Mouse (Mus musculus) forebrain, embryonic 14.5 days (tissue): ENCODE results near the gene Gm16442. TPM values are rescaled to one million over a fixed set of nuclear protein-coding genes. Genes with fewer than 3 reads are reported as not detected.
"Not testable (repeated sequence)": the region's sequence is repeated elsewhere in the genome, so short reads cannot be mapped to it uniquely, and the experiment has no call there.

Experiments used
- ATAC-seq: fragments of 200-750 bp; cut with Nextera tagmentation; 2 replicates; pipeline ENCODE4 v1.8.0; 2017; ENCODE audit warnings: mild to moderate bottlenecking, moderate library complexity
- DNase-seq: peaks from one replicate; pipeline ENCODE4 v3.0.0-alpha.2; 2015; ENCODE audit warnings: low spot score
- H3K27ac ChIP-seq: fragments of 300-500 bp; sonication (generic); 2 replicates; pipeline ENCODE4 v1.5.1; 2014; ENCODE audit warnings: low read depth, mild to moderate bottlenecking, control low read depth, low read length, moderate library complexity
- H3K27me3 ChIP-seq: fragments of 300-500 bp; sonication (generic); replicated peaks from 2 replicates; pipeline ENCODE4 v1.6.1; 2014; ENCODE audit warnings: low read length, control low read depth, mixed read lengths; ENCODE audit not compliant: control insufficient read depth, insufficient read depth
- H3K36me3 ChIP-seq: fragments of 300-500 bp; sonication (generic); 2 replicates; pipeline ENCODE4 v1.6.1; 2014; ENCODE audit warnings: low read length, control low read depth; ENCODE audit not compliant: control insufficient read depth, insufficient read depth
- H3K4me1 ChIP-seq: fragments of 300-500 bp; sonication (generic); 2 replicates; pipeline ENCODE4 v1.6.1; 2014; ENCODE audit warnings: antibody characterized with exemption, low read length, control low read depth; ENCODE audit not compliant: control insufficient read depth, insufficient read depth
- H3K4me2 ChIP-seq: fragments of 300-500 bp; sonication (generic); 2 replicates; pipeline ENCODE4 v1.6.1; 2014; ENCODE audit warnings: mild to moderate bottlenecking, control low read depth, low read length
- H3K4me3 ChIP-seq: fragments of 300-500 bp; sonication (generic); 2 replicates; pipeline ENCODE4 v1.5.1; 2014; ENCODE audit warnings: low read depth, low read length, control low read depth
- H3K9ac ChIP-seq: fragments of 300-500 bp; sonication (generic); 2 replicates; pipeline ENCODE4 v1.6.1; 2014; ENCODE audit warnings: mild to moderate bottlenecking, low read length, control low read depth, moderate library complexity
- H3K9me3 ChIP-seq: fragments of 300-500 bp; sonication (generic); replicated peaks from 2 replicates; pipeline ENCODE4 v1.6.1; 2016; ENCODE audit warnings: low read length, control low read depth, mixed read lengths; ENCODE audit not compliant: control insufficient read depth
- WGBS: fragments of 180-500 bp; shearing (Covaris S2); extraction: QIAGEN DNeasy Blood & Tissue Kit; methylation state at CpG from one replicate; pipeline ENCODE4 v1.1.7; 2014; 5-methylcytosine and 5-hydroxymethylcytosine counted together
- polyA plus RNA-seq: library from polyadenylated mRNA; unstranded; fragments of >200 nt; fragmentation: Nextera tagmentation; extraction: Ambion mirVana; gene quantifications from 2 replicates; pipeline ENCODE4 v1.2.1, GENCODE M21; 2014

Gene Gm16442
- polyA plus RNA-seq, result not detected in 2 replicates

DNA sequence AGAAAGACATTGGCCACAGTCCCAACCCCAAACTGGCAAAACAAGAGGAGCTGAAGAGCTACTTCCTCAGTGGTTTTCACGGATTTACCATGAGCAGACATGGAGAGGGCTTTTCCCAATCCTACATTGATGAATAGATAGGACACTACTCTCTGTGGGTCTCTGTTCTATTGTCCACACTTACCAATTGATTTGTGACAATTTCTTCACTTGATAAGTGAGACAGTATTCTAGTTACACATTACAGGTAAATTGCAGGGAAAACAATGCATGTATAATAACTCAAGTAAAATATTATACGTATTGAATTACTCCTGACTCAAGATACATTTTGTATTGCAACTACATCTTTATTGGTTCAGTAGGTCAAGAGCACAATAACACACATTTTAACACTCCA is at the start of gene Gm16442:
Gene Gm16442 (minus strand): TSS at position 101 of the 400 bp plus-strand sequence.
- H3K4me1 ChIP-seq, H3K27ac ChIP-seq, H3K36me3 ChIP-seq, H3K9ac ChIP-seq, H3K4me3 ChIP-seq, H3K4me2 ChIP-seq, ATAC-seq, H3K9me3 ChIP-seq, H3K27me3 ChIP-seq, DNase-seq: not testable (repeated sequence)
- no CpG with 5 or more reads among the region's 2 CpGs for WGBS

DNA sequence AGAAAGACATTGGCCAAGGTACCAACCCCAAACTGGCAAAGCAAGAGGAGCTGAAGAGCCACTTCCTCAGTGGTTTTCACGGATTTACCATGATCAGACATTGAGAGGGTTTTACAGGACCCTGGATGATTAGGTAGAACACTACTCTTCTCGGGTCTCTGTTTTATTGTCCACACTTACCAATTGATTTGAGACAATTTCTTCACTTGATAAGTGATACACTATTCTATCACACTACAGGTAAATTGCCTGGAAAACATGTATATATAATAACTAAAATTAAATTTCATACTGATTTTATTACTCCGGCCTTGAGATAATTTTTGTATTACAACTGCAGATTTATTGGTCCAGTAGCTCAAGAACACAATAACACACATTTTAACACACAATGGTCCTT is 45.9 kb upstream of the Gm16442 start, which contains the start of gene Vmn1r94:
Gene Vmn1r94 (minus strand): TSS at position 101 of the 400 bp plus-strand sequence.
- not testable (repeated sequence) for H3K4me1 ChIP-seq, H3K27me3 ChIP-seq, H3K9ac ChIP-seq, H3K27ac ChIP-seq, ATAC-seq, H3K36me3 ChIP-seq, H3K4me3 ChIP-seq, H3K4me2 ChIP-seq, DNase-seq, H3K9me3 ChIP-seq
- WGBS, result no CpG with 5 or more reads among the region's 3 CpGs

DNA sequence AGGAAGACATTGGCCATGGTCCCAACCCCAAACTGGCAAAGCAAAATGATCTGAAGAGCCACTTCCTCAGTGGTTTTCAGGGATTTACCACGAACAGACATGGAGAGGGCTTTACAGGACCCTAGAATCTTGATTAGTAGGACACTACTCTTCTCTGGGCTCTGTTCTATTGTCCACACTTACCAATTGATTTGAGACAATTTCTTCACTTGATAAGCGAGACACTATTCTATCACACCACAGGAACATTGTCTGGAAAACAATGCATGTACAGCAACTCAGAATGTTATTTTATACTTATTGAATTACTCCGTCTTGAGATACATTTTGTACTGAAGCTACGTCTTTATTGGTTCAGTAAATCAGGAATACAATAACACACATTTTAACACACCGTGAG is 16.6 kb upstream of the Gm16442 start, which contains the start of gene Vmn1r93:
Gene Vmn1r93 (minus strand): TSS at position 101 of the 400 bp plus-strand sequence.
- not testable (repeated sequence) for H3K36me3 ChIP-seq, H3K27ac ChIP-seq, H3K9ac ChIP-seq, ATAC-seq, DNase-seq, H3K9me3 ChIP-seq, H3K4me2 ChIP-seq, H3K27me3 ChIP-seq, H3K4me3 ChIP-seq, H3K4me1 ChIP-seq
- WGBS, result no CpG with 5 or more reads among the region's 5 CpGs

DNA sequence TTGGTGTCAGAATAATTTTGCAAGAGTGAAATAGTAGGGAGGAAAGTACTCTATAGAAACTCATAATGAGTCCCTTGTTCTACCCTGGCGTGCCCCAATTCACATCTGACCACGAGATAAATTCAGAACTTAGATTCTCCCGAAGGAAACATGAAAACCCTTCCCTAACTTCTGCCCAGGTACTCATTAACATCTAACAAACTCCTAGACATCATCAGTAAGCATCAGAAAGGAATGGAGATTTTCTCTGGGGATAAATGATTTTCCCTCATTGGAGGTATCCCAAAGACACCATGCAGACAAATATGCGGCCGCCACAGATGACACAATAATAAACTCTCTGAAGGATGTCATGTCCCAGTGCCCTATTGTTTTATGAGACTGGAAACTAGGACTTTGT is 23.0 kb downstream of the Gm16442 start, which contains the start of gene Vmn1r91:
Gene Vmn1r91 (plus strand): TSS at position 301 of the 400 bp plus-strand sequence.
- not testable (repeated sequence) for H3K9me3 ChIP-seq, H3K4me1 ChIP-seq, H3K27ac ChIP-seq, H3K4me3 ChIP-seq, H3K27me3 ChIP-seq, DNase-seq, H3K36me3 ChIP-seq, H3K4me2 ChIP-seq, ATAC-seq, H3K9ac ChIP-seq
- 88% methylated on average over 5 of the region's 5 CpGs for WGBS

GRCm38 (mm10) chr7:20078118-20078517 is 44.3 kb downstream of the Gm16442 start:
- DNase-seq, H3K27me3 ChIP-seq, H3K36me3 ChIP-seq, H3K4me3 ChIP-seq, H3K9me3 ChIP-seq, H3K9ac ChIP-seq, H3K27ac ChIP-seq, H3K4me2 ChIP-seq, H3K4me1 ChIP-seq, ATAC-seq: not testable (repeated sequence)
- WGBS, result 67% methylated on average over 18 of the region's 18 CpGs

Other genes with a start within 250 kb of the Gm16442 start
- gene Ceacam19, start 234.6 kb downstream of the Gm16442 start, polyA plus RNA-seq, result not detected in 2 replicates
- gene Pvr, start 201.4 kb downstream of the Gm16442 start, polyA plus RNA-seq, result 3.2 and 5.0 TPM in 2 replicates
- gene Igsf23, start 171.8 kb downstream of the Gm16442 start, polyA plus RNA-seq, result not detected in 2 replicates
- gene Ceacam20, start 157.2 kb downstream of the Gm16442 start, polyA plus RNA-seq, result not detected in 2 replicates
- not detected in 2 replicates for gene Nlrp9b, start 131.1 kb downstream of the Gm16442 start, polyA plus RNA-seq
- not detected in 2 replicates for gene Vmn1r91, start 22.9 kb downstream of the Gm16442 start, polyA plus RNA-seq
- gene Vmn1r93, start 16.5 kb upstream of the Gm16442 start, polyA plus RNA-seq, result not detected in 2 replicates
- not detected in 2 replicates for gene Vmn1r94, start 45.8 kb upstream of the Gm16442 start, polyA plus RNA-seq
- gene Vmn1r95, start 71.1 kb upstream of the Gm16442 start, polyA plus RNA-seq, result not detected in 2 replicates
- gene Gm6164, start 83.0 kb upstream of the Gm16442 start, polyA plus RNA-seq, result not detected in 2 replicates
- gene Gm4498, start 111.2 kb upstream of the Gm16442 start, polyA plus RNA-seq, result not detected in 2 replicates
- gene Gm5890, start 140.3 kb upstream of the Gm16442 start, polyA plus RNA-seq, result not detected in 2 replicates
- not detected in 2 replicates for gene Gm4133, start 211.5 kb upstream of the Gm16442 start, polyA plus RNA-seq